Mouse (Mus musculus) lung, postnatal 0 days (tissue): ENCODE measurements around the gene Arhgap27.
A peak's percentile ranks its signal among the peaks of the same experiment; 100 is the strongest.

Source experiments
- CTCF ChIP-seq: IDR thresholded peaks from 2 replicates; pipeline ENCODE4 v1.5.1; 2016; ENCODE audit warnings: antibody characterized with exemption, mild to moderate bottlenecking
- EP300 ChIP-seq: IDR thresholded peaks from 2 replicates; pipeline ENCODE4 v1.6.1; 2016; ENCODE audit warnings: antibody characterized with exemption, mild to moderate bottlenecking, control low read depth

GRCm38 (mm10) chr11:103359841-103360641 is 3.5 kb downstream of the Arhgap27 start:
- TF ChIP-seq CTCF (peak; percentile 87), EP300 (no peak)
